Mouse (Mus musculus): Measurements from ENCODE around the gene Slc25a26. TPM values are rescaled to one million over a fixed set of nuclear protein-coding genes. Genes with fewer than 3 reads are reported as not detected.

Gene Slc25a26
- 10 to 100 TPM; 26.4 to 33.9 TPM for total RNA-seq (2023)

DNA sequence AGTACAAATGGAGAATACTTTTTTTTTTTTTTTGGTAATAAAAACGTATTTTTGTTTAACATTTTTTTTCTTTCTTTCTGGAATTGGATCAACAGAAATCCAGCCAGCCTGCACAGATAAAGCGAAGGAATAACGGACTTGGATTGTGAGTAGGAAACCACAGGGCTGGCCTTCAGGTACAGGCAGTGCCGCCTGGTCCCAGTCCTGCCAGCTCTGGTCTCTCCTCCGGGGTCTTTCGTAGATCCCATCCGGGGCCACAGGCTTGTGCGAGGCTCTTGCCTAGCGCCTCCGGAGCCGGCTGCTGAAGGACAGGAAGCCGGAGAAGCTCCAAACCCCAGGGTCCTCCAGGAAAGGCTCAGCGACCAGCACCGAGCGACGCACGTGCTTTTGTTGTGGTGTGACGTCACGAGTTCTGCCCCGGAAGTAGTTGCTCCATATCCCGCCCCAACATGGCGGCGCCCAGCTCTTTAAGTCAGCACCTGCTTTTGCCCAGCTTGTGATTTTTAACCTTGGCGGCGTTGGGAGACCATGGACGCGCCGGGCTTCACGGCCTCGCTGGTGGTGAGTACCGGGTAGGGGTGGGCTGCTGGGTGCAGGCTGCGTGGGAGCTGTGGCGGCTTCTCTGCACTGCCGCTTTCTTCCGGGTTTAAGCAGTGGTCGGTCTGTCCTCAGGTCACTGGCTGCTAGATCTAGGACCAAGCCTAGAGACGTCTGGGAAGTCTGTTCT, at the start of gene Slc25a26:
Gene Slc25a26, plus strand, starts transcription at position 435 of the 727 bp plus-strand sequence.

Other genes starting within 250 kb of the Slc25a26 start
- under 1 TPM; 0.47 to 0.50 TPM for gene Magi1, start 216.4 kb upstream of the Slc25a26 start, total RNA-seq (2023)
- 10 to 100 TPM; 32.5 to 39.6 TPM for gene Lrig1, start 199.8 kb downstream of the Slc25a26 start, total RNA-seq (2023)